ENCODE assay signal across 9 mouse cellular contexts in the genomic region with DNA sequence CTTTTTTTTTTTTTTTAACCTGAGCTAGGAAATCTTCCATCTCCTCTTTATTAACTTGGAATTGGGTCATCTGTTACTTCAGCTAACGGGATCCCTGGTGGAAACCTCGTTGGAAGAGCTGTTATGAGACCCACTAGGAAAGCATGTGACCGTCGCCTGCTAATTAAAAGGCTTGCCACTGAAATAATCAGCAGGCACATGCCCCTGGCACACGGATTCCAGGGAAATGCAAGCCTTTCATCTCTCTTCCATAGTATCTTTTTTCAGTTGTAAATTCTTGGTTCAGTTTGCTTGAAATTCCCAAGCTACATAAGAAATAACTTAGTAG. TPM values are rescaled to one million over a fixed set of nuclear protein-coding genes. Genes with fewer than 3 reads are reported as not detected.
DNase-seq lines count a peak whose midpoint lies in the region; ATAC-seq lines count a peak whose summit lies in the region.
"Had no signal": no experiment of that assay in that cellular context is flagged by ENCODE, and none has a peak within 500 bp of the region (broad histone marks: within the 10 kb centered on the region; RNA-seq: fewer than 3 reads in every experiment).

No protein-coding gene starts in this region.

- H3K4me1 ChIP-seq in liver, embryonic 11.5 days (replicated peaks; ENCODE audit: control insufficient read depth, insufficient read depth, low read length): peaks cover 39% of the 10 kb centered on the region
- H3K4me1 ChIP-seq in forebrain, embryonic 14.5 days (ENCODE audit: control insufficient read depth, insufficient read depth, low read length): peaks cover 13% of the 10 kb centered on the region; the same call in 1 of the 2 replicates
- H3K4me1 ChIP-seq in limb, embryonic 15.5 days: peaks cover 53% of the 10 kb centered on the region
- peaks cover 56% of the 10 kb centered on the region for H3K4me1 ChIP-seq in stomach, embryonic 15.5 days

- H3K9ac ChIP-seq in liver, embryonic 11.5 days (ENCODE audit: low read depth, low read length): no peak overlapping the region
- no peak overlapping the region for H3K9ac ChIP-seq in forebrain, embryonic 14.5 days (ENCODE audit: low read length)
- H3K9ac ChIP-seq in limb, embryonic 15.5 days: no peak overlapping the region
- no peak overlapping the region for H3K9ac ChIP-seq in stomach, embryonic 15.5 days

- H3K4me2 ChIP-seq in liver, embryonic 11.5 days: 0 out of 2 replicates have a peak overlapping the region, but pooled peaks have one; percentile 14
- H3K4me2 ChIP-seq in forebrain, embryonic 14.5 days (ENCODE audit: low read length): no peak overlapping the region
- H3K4me2 ChIP-seq in limb, embryonic 15.5 days: no peak overlapping the region
- H3K4me2 ChIP-seq in stomach, embryonic 15.5 days: no peak overlapping the region

- ATAC-seq in liver, embryonic 11.5 days (replicated peaks; ENCODE audit: low FRiP score): no peak
- ATAC-seq in forebrain, embryonic 14.5 days: peak; percentile 57; the same call in 1 of the 2 replicates
- no peak for ATAC-seq in limb, embryonic 15.5 days (ENCODE audit: insufficient number of reproducible peaks, low FRiP score, low TSS enrichment, low read depth)
- ATAC-seq in stomach, embryonic 15.5 days (ENCODE audit: insufficient read depth, low FRiP score, low read depth): no peak

- peak overlapping the region; percentile 76 for H3K27ac ChIP-seq in liver, embryonic 11.5 days (ENCODE audit: low read depth, low read length)
- H3K27ac ChIP-seq in forebrain, embryonic 14.5 days (ENCODE audit: low read depth, low read length): no peak overlapping the region; the same call in 1 of the 2 replicates
- peak overlapping the region; percentile 91 for H3K27ac ChIP-seq in limb, embryonic 15.5 days
- peak overlapping the region; percentile 93 for H3K27ac ChIP-seq in stomach, embryonic 15.5 days

- 44% methylated on average over 5 of the region's 5 CpGs for WGBS in liver, embryonic 11.5 days
- 9% methylated on average over 5 of the region's 5 CpGs for WGBS in forebrain, embryonic 14.5 days
- WGBS in limb, embryonic 15.5 days: 7% methylated on average over 5 of the region's 5 CpGs
- 32% methylated on average over 5 of the region's 5 CpGs for WGBS in stomach, embryonic 15.5 days

- no peaks in the 10 kb centered on the region for H3K27me3 ChIP-seq in liver, embryonic 11.5 days (replicated peaks; ENCODE audit: control insufficient read depth, insufficient read depth, low read length)
- no peaks in the 10 kb centered on the region for H3K27me3 ChIP-seq in forebrain, embryonic 14.5 days (replicated peaks; ENCODE audit: control insufficient read depth, insufficient read depth, low read length)
- H3K27me3 ChIP-seq in limb, embryonic 15.5 days: no peaks in the 10 kb centered on the region
- H3K27me3 ChIP-seq in stomach, embryonic 15.5 days (replicated peaks): no peaks in the 10 kb centered on the region

- peaks cover 4% of the 10 kb centered on the region for H3K36me3 ChIP-seq in liver, embryonic 11.5 days (ENCODE audit: control insufficient read depth, insufficient read depth, low read length)
- H3K36me3 ChIP-seq in forebrain, embryonic 14.5 days (ENCODE audit: control insufficient read depth, insufficient read depth, low read length): no peaks in the 10 kb centered on the region
- H3K36me3 ChIP-seq in limb, embryonic 15.5 days: peaks cover 10% of the 10 kb centered on the region
- H3K36me3 ChIP-seq in stomach, embryonic 15.5 days: peaks cover 5% of the 10 kb centered on the region

- DNase-seq in liver, embryonic 11.5 days (ENCODE audit: low spot score): no peak
- no peak for DNase-seq in liver
- peak; percentile 63 for DNase-seq in forebrain, embryonic 14.5 days (ENCODE audit: low spot score)
- DNase-seq in adrenal gland, postnatal 10 days: no peak
- DNase-seq in right cerebral cortex, adult 2 months (ENCODE audit: low spot score in 2 of 2): no peak
- DNase-seq: kidney, adult 18-20 months; right cerebral cortex, postnatal 4 days had no signal

- no peak overlapping the region for H3K4me3 ChIP-seq in liver, embryonic 11.5 days (ENCODE audit: low read depth, low read length)
- no peak overlapping the region for H3K4me3 ChIP-seq in forebrain, embryonic 14.5 days (ENCODE audit: low read depth, low read length)
- no peak overlapping the region for H3K4me3 ChIP-seq in limb, embryonic 15.5 days
- no peak overlapping the region for H3K4me3 ChIP-seq in stomach, embryonic 15.5 days (replicated peaks)

- peaks cover 6% of the 10 kb centered on the region for H3K9me3 ChIP-seq in liver, embryonic 11.5 days (ENCODE audit: control insufficient read depth, low read length)
- no peaks in the 10 kb centered on the region for H3K9me3 ChIP-seq in forebrain, embryonic 14.5 days (replicated peaks; ENCODE audit: control insufficient read depth, low read length)
- H3K9me3 ChIP-seq in limb, embryonic 15.5 days: no peaks in the 10 kb centered on the region
- H3K9me3 ChIP-seq in stomach, embryonic 15.5 days: no peaks in the 10 kb centered on the region

RNA-seq across cellular contexts. Expression of gene Igf2r, which starts 21.6 kb away (rescaled TPM):
- 41.8 and 43.7 TPM in 2 replicates for polyA plus RNA-seq in liver, embryonic 11.5 days (2014; fragmentation: Nextera tagmentation; extraction: Ambion mirVana)
- 9.6 and 10.9 TPM in 2 replicates for polyA plus RNA-seq in forebrain, embryonic 14.5 days (2014; fragmentation: Nextera tagmentation; extraction: Ambion mirVana)
- polyA plus RNA-seq in limb, embryonic 15.5 days (2015; fragmentation: Nextera tagmentation; extraction: Ambion mirVana): 45.0 TPM in 2 replicates
- 35.1 and 36.1 TPM in 2 replicates for polyA plus RNA-seq in stomach, embryonic 15.5 days (2015; fragmentation: Nextera tagmentation; extraction: Ambion mirVana)
- 10 to 100 TPM; 60.7 to 77.0 TPM for total RNA-seq in adrenal gland, postnatal 10 days (2021)
